Mouse (Mus musculus) ES-E14 (cell line): ENCODE data around the gene Foxj2.

Experiments
- HCFC1 ChIP-seq: IDR thresholded peaks from 2 replicates; pipeline ENCODE4 v1.6.1; 2012; ENCODE audit warnings: low read length, inconsistent platforms, borderline replicate concordance; ENCODE audit not compliant: insufficient read depth
- MAFK ChIP-seq: IDR thresholded peaks from 2 replicates; pipeline ENCODE4 v1.6.1; 2014; ENCODE audit warnings: mild to moderate bottlenecking, low read depth, low read length, inconsistent platforms; ENCODE audit not compliant: insufficient read depth
- ZC3H11A ChIP-seq: IDR thresholded peaks from 2 replicates; pipeline ENCODE4 v1.6.1; 2012; ENCODE audit warnings: low read depth, mild to moderate bottlenecking, inconsistent platforms, low read length, borderline replicate concordance

- TF ChIP-seq HCFC1 (no peak), ZC3H11A (no peak), MAFK (no peak)
These were observed 61.6 kb downstream of the Foxj2 start for GRCm38 (mm10) chr6:122881287-122881686.
